Mouse (Mus musculus) ES-E14 (cell line): Measurements from ENCODE around the gene Phlda3.

Experiments
- CHD2 ChIP-seq: IDR thresholded peaks from 2 replicates; pipeline ENCODE4 v1.6.1; 2014; ENCODE audit warnings: mild to moderate bottlenecking, low read depth, low read length, inconsistent platforms
- HCFC1 ChIP-seq: IDR thresholded peaks from 2 replicates; pipeline ENCODE4 v1.6.1; 2012; ENCODE audit warnings: low read length, inconsistent platforms, borderline replicate concordance; ENCODE audit not compliant: insufficient read depth
- MAFK ChIP-seq: IDR thresholded peaks from 2 replicates; pipeline ENCODE4 v1.6.1; 2014; ENCODE audit warnings: mild to moderate bottlenecking, low read depth, low read length, inconsistent platforms; ENCODE audit not compliant: insufficient read depth
- ZC3H11A ChIP-seq: IDR thresholded peaks from 2 replicates; pipeline ENCODE4 v1.6.1; 2012; ENCODE audit warnings: low read depth, mild to moderate bottlenecking, inconsistent platforms, low read length, borderline replicate concordance

GRCm38 (mm10) chr1:135768400-135768799 is 2.5 kb downstream of the Phlda3 start:
- TF ChIP-seq ZC3H11A (no peak), MAFK (no peak), CHD2 (no peak), HCFC1 (no peak)
